Mouse (Mus musculus) heart, embryonic 10.5 days (tissue): ENCODE results near the gene Grb2. TPM values are rescaled to one million over a fixed set of nuclear protein-coding genes. Genes with fewer than 3 reads are reported as not detected.

ENCODE experiments used
- DNase-seq: peaks from one replicate; pipeline ENCODE4 v3.0.0-alpha.2; 2017; ENCODE audit warnings: low spot score
- H3K27ac ChIP-seq: fragments of 300-500 bp; sonication (generic); 2 replicates; pipeline ENCODE4 v1.5.1; 2016; ENCODE audit warnings: mild to moderate bottlenecking
- H3K27me3 ChIP-seq: fragments of 300-500 bp; sonication (generic); 2 replicates; pipeline ENCODE4 v1.6.1; 2016; ENCODE audit warnings: mild to moderate bottlenecking; ENCODE audit not compliant: poor library complexity, insufficient read depth, severe bottlenecking
- H3K36me3 ChIP-seq: fragments of 300-500 bp; sonication (generic); 2 replicates; pipeline ENCODE4 v1.6.1; 2016; ENCODE audit warnings: mild to moderate bottlenecking, moderate library complexity
- H3K4me1 ChIP-seq: fragments of 300-500 bp; sonication (generic); 2 replicates; pipeline ENCODE4 v1.6.1; 2016; ENCODE audit warnings: mild to moderate bottlenecking
- H3K4me3 ChIP-seq: fragments of 300-500 bp; sonication (generic); 2 replicates; pipeline ENCODE4 v1.5.1; 2016; ENCODE audit warnings: mild to moderate bottlenecking, moderate library complexity
- H3K9me3 ChIP-seq: fragments of 300-500 bp; sonication (generic); 2 replicates; pipeline ENCODE4 v1.6.1; 2016; ENCODE audit warnings: mild to moderate bottlenecking, moderate library complexity
- WGBS: fragments of 180-500 bp; shearing (Covaris S2); methylation state at CpG from one replicate; pipeline ENCODE4 v1.1.7; 2016; 5-methylcytosine and 5-hydroxymethylcytosine counted together
- polyA plus RNA-seq: library from polyadenylated mRNA; unstranded; fragments of >200 nt; fragmentation: Nextera tagmentation; extraction: Ambion mirVana; gene quantifications from 2 replicates; pipeline ENCODE4 v1.2.1, GENCODE M21; 2016

The Grb2 gene
- polyA plus RNA-seq, 1 experiment from 2014 or later = 107 TPM

DNA sequence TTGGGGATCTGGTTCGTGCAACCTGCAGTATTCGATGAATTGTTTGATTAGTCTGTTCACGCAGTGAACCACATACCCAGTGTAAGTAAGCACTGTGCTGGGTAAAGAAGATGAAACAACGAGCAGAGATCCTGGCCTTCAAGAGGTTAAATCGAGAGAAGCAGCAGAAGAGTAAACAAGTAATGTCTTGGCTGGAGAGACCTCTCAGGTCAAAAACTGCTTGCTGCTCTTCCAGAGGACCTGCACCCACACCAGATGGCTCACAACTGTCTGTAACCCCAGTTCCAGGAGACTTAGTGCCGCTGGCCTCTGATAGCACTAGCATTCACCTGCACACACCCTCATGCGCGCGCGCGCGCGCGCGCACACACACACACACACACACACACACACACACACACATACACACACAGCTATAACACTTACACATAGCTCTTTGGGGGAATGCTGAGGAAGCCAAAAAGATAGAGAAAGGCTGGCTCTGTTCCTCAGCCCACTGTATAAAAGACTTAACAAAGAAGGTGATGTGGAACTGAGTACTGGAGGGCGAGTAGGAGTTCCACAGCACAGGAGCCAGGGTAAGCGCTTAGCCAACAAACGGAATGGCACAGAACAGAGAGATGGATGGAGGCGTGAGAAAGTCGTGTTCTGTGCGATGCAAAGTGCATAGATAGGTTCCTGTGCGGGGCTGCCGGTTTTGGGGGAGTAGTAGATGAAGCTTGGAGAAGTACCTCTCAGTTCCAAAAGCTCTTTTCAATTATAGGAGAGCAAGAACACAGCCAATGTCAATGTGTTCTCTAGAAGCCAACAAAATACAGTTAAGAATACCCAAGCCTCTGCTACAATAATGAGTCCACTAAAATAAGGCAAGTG lies 795 bp upstream of the Grb2 start:
- under 1% methylated on average over 22 of the region's 23 CpGs for WGBS
- Histone ChIP-seq H3K4me3 (peak overlapping the region; percentile 99), H3K36me3 (no peaks in the 10 kb centered on the region), H3K27me3 (no peaks in the 10 kb centered on the region), H3K27ac (peak overlapping the region; percentile 97), H3K4me1 (peaks cover 41% of the 10 kb centered on the region), H3K9me3 (no peaks in the 10 kb centered on the region)
- DNase-seq = peak; percentile 82

DNA sequence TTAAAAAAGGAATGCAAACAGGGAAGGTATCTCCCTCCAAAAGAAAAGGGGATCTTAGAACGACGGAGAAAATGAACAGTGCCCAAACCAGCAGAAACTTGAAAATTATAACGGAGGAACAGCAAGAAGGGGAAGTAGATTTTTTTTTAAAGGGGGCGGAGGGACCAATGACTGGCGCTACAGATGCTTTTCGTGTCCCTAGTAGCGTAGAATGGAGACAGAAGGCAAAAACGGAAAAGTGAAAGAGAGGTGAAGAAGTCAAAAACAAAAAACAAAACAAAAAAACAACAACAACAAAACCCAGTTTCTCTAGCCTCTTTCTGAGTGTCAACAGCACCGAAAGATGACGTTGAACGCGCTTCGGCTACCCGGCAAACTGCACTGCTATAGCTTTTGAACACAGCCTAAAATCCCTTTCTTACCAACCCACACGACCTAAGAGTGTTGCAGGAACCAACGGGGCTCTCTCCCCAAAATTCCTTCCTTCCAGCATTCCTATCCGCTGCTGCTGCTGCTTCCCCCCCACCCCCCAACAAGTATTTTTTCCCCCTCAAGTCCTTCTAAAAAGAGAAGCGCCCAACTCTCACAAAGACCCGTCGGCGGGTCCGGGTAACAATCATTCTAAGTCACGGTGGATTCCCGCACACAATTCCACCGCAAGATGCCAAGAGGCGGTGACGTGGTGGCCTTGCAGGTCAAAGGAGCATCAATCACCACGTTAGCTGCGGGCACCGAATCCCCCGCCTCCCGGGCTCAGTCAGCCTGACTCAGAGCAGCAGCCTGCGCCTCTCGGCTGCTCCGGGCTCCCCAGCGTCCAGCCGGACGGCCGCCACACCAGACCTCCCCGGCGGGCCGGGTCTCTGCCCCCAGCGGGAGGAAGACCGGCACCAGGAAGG lies 836 bp downstream of the Grb2 start:
- DNase-seq = peak; percentile 84
- WGBS = under 1% methylated on average over 44 of the region's 44 CpGs
- H3K27me3 ChIP-seq = no peaks in the 10 kb centered on the region
- peaks cover 34% of the 10 kb centered on the region for H3K4me1 ChIP-seq
- peak overlapping the region; percentile 97 for H3K27ac ChIP-seq
- H3K9me3 ChIP-seq = no peaks in the 10 kb centered on the region
- H3K36me3 ChIP-seq = 0 out of 2 replicates have a peak, but pooled peaks cover 2% of the 10 kb centered on the region
- H3K4me3 ChIP-seq = peak overlapping the region; percentile 99

- no peak for DNase-seq
- Histone ChIP-seq H3K36me3 (0 out of 2 replicates have a peak, but pooled peaks cover 2% of the 10 kb centered on the region), H3K27ac (no peak overlapping the region), H3K4me3 (peak overlapping the region; percentile 8), H3K4me1 (peaks cover 32% of the 10 kb centered on the region), H3K27me3 (no peaks in the 10 kb centered on the region), H3K9me3 (no peaks in the 10 kb centered on the region)
- 90% methylated on average over 10 of the region's 10 CpGs for WGBS
These were observed 1.8 kb downstream of the Grb2 start for GRCm38 (mm10) chr11:115706584-115706983.

DNA sequence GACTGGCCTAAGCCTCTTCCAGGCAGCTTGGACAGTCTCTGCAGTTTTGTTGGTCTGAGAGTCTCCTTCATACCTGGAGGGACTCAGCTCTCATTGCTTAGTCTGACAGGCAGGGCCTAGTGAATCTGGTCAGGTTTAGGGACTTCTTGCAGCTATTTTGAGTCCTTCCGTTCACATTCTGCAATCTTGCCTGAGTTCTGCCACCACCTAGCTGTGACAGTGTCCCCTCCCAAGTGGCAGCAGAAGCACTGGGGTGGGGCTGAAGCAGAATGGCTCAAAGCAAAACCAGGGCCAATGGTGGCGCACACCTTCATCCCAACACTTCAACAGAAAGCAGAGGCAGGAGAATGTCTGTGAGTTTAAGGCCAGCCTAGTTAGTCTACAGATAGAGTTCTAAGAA lies 2.8 kb downstream of the Grb2 start:
- Histone ChIP-seq H3K27me3 (no peaks in the 10 kb centered on the region), H3K36me3 (0 out of 2 replicates have a peak, but pooled peaks cover 2% of the 10 kb centered on the region), H3K27ac (peak overlapping the region; percentile 52; the same call in 1 of the 2 replicates), H3K4me3 (no peak overlapping the region), H3K9me3 (no peaks in the 10 kb centered on the region), H3K4me1 (peaks cover 38% of the 10 kb centered on the region)
- DNase-seq = no peak
- WGBS = 79% methylated on average over 2 of the region's 2 CpGs

DNA sequence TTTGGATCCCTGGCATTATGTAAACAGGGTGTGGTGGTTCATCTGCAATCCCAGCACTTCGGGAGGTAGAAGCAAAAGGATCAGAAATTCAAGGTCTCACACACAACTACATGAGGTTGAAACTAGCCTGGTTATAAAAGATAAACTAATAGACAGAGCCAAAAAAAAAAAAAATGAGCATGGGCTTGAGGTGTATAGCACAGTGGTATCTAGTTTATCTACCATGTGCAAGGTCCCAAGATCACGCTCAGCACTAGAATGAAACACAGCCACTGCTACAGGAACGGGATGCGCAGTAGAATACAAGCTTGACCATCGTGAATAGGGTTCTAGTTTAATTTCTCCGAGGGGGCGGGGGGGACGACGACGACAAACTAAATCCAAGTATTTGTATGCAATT lies 3.7 kb downstream of the Grb2 start:
- H3K4me3 ChIP-seq = no peak overlapping the region
- no peak for DNase-seq
- H3K27ac ChIP-seq = no peak overlapping the region
- no peaks in the 10 kb centered on the region for H3K9me3 ChIP-seq
- no peaks in the 10 kb centered on the region for H3K27me3 ChIP-seq
- H3K4me1 ChIP-seq = peaks cover 42% of the 10 kb centered on the region
- 0 out of 2 replicates have a peak, but pooled peaks cover 2% of the 10 kb centered on the region for H3K36me3 ChIP-seq
- 89% methylated on average over 10 of the region's 10 CpGs for WGBS

- 0 out of 2 replicates have a peak, but pooled peaks cover 2% of the 10 kb centered on the region for H3K36me3 ChIP-seq
- no peaks in the 10 kb centered on the region for H3K9me3 ChIP-seq
- H3K27ac ChIP-seq = no peak overlapping the region
- DNase-seq = no peak
- no peak overlapping the region for H3K4me3 ChIP-seq
- 89% methylated on average over 2 of the region's 2 CpGs for WGBS
- no peaks in the 10 kb centered on the region for H3K27me3 ChIP-seq
- H3K4me1 ChIP-seq = peaks cover 44% of the 10 kb centered on the region
These were observed 4.9 kb downstream of the Grb2 start for GRCm38 (mm10) chr11:115703466-115703865.

DNA sequence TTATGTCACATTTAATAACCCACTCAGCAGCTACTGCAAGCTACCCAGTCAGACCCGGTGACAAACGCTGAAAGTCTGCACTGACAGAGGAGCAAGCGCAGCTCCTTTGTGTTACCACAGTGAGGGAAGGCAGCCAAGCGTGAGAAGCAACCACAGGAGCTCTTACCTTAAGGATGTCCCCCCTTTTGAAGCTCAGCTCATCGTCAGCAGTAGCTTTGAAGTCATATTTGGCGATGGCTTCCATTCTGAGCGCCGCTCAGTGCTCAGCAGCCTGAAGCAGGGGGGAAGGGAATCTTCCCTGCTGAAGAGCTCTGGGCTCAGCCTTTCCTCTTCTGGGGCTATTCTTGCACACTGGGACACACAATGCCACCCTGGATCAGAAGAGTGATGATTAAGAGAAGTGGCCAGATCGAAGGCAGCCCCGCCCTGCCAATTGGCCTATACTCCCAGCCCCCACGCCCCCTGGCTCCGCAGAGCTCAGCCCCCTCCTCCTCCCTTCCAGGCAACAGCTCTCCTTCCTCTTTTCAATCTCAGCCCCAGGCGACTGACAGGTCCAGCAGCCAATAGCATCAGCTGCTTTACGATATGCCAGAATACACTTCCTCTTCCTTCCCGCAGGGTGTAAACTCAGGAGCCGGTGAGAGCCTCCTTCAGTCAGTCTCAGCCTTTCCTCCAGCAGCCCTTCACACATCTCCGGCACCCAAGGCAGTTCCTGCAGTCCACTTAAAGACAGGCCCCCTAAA lies 9.2 kb downstream of the Grb2 start:
- Histone ChIP-seq H3K27ac (peak overlapping the region; percentile 84), H3K36me3 (peaks cover 16% of the 10 kb centered on the region), H3K9me3 (no peaks in the 10 kb centered on the region), H3K4me3 (peak overlapping the region; percentile 71), H3K4me1 (peaks cover 60% of the 10 kb centered on the region), H3K27me3 (no peaks in the 10 kb centered on the region)
- WGBS = 9% methylated on average over 17 of the region's 17 CpGs
- DNase-seq = peak; percentile 96

GRCm38 (mm10) chr11:115697722-115698121 lies 10.7 kb downstream of the Grb2 start:
- Histone ChIP-seq H3K27me3 (no peaks in the 10 kb centered on the region), H3K36me3 (peaks cover 13% of the 10 kb centered on the region), H3K4me3 (peak overlapping the region; percentile 71; the same call in 1 of the 2 replicates), H3K4me1 (peaks cover 70% of the 10 kb centered on the region), H3K27ac (0 out of 2 replicates have a peak overlapping the region, but pooled peaks have one; percentile 12), H3K9me3 (no peaks in the 10 kb centered on the region)
- 72% methylated on average over 3 of the region's 3 CpGs for WGBS
- no peak for DNase-seq

GRCm38 (mm10) chr11:115697091-115697490 lies 11.3 kb downstream of the Grb2 start:
- Histone ChIP-seq H3K36me3 (peaks cover 13% of the 10 kb centered on the region), H3K4me1 (peaks cover 74% of the 10 kb centered on the region), H3K9me3 (no peaks in the 10 kb centered on the region), H3K27ac (peak overlapping the region; percentile 10; the same call in 1 of the 2 replicates), H3K27me3 (no peaks in the 10 kb centered on the region), H3K4me3 (no peak overlapping the region)
- 75% methylated on average over 2 of the region's 2 CpGs for WGBS
- DNase-seq = no peak

DNA sequence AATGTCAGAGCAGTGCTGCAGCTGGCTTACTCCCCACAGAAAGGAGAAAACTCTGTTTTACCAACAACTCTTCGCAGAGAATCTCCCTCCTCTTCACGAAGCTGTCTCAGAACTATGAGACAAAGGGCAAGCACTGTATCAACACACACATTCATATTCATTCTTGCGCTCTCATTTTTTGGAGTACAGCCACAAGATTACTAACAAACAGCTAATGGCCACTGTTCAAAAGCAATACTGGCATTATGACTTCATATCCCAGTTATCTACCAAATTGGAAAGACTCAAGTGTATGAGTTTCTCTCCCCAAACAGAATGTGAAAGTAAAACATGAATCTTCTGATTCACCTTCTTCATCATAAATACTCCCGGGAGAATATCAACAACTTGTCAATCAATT lies 11.9 kb downstream of the Grb2 start:
- H3K27ac ChIP-seq = no peak overlapping the region
- H3K27me3 ChIP-seq = no peaks in the 10 kb centered on the region
- H3K36me3 ChIP-seq = peaks cover 13% of the 10 kb centered on the region
- H3K9me3 ChIP-seq = no peaks in the 10 kb centered on the region
- DNase-seq = no peak
- WGBS = 86% methylated on average over 4 of the region's 4 CpGs
- peaks cover 76% of the 10 kb centered on the region for H3K4me1 ChIP-seq
- H3K4me3 ChIP-seq = no peak overlapping the region

DNA sequence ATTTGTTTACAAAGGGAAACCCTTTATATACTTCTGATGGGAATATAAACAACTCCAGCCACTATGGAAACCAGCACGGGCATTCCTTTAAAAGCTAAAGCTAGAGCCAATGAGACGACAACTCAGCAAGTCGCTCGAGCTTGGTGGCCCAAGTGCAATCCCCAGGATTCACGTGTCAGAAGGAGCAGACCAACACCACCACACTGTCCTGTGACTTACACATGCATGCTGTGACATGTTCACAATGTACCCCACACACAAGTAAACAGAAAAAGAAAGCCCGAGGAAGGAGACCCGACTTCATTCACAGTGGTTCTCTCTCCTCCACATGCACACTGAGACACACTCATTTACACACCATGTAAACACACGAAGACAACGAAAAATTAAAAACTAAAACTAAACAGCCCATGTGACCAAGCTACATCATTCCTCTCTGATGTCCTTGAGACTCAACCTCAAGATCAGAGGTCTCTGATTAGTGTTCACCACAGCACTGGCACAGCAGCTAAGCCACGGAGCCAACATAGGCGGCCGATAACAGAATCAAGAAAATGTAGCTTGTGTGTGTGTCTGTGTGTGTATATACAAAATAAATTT lies 14.3 kb downstream of the Grb2 start:
- Histone ChIP-seq H3K4me1 (peaks cover 63% of the 10 kb centered on the region), H3K9me3 (no peaks in the 10 kb centered on the region), H3K27ac (peak overlapping the region; percentile 47; the same call in 1 of the 2 replicates), H3K36me3 (peaks cover 20% of the 10 kb centered on the region), H3K27me3 (no peaks in the 10 kb centered on the region), H3K4me3 (no peak overlapping the region)
- WGBS = 86% methylated on average over 12 of the region's 12 CpGs
- no peak for DNase-seq

DNA sequence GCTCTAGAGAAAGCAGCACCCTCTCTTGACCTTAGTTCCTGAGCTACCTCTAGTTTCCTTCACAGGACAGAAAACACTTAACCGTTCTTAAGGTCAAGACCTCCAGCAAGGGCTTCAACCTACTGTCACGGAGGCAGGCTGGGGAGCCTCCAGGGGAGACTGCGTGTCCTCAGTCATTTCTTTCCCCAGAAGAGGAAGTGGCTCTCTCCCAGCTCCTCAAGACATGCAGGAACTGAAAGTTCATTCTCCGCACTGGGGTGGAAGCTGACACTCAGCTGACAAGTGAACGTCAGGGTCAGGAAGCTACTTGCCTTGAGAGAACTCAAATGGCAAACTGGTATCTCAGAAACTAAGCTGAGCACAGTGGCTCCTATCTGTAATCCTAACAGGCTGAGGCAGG lies 15.6 kb downstream of the Grb2 start:
- DNase-seq = no peak
- peaks cover 52% of the 10 kb centered on the region for H3K4me1 ChIP-seq
- no peaks in the 10 kb centered on the region for H3K9me3 ChIP-seq
- 33% methylated on average over 5 of the region's 5 CpGs for WGBS
- no peaks in the 10 kb centered on the region for H3K27me3 ChIP-seq
- no peak overlapping the region for H3K4me3 ChIP-seq
- peak overlapping the region; percentile 56; the same call in 1 of the 2 replicates for H3K27ac ChIP-seq
- H3K36me3 ChIP-seq = peaks cover 30% of the 10 kb centered on the region
